Mouse (Mus musculus) bone marrow, adult 2 months (tissue): ENCODE measurements around the gene Usb1.

Experiments
- CTCF ChIP-seq: fragments of 200-500 bp; IDR thresholded peaks from 2 replicates; pipeline ENCODE4 v1.5.1; 2011; ENCODE audit warnings: low read length, control low read depth; ENCODE audit not compliant: control insufficient read depth, insufficient read depth
- POLR2A ChIP-seq: fragments of 200-500 bp; IDR thresholded peaks from 2 replicates; pipeline ENCODE4 v1.6.1; 2011; ENCODE audit warnings: low read depth, mild to moderate bottlenecking, control low read depth, low read length, borderline replicate concordance; ENCODE audit not compliant: control insufficient read depth

DNA sequence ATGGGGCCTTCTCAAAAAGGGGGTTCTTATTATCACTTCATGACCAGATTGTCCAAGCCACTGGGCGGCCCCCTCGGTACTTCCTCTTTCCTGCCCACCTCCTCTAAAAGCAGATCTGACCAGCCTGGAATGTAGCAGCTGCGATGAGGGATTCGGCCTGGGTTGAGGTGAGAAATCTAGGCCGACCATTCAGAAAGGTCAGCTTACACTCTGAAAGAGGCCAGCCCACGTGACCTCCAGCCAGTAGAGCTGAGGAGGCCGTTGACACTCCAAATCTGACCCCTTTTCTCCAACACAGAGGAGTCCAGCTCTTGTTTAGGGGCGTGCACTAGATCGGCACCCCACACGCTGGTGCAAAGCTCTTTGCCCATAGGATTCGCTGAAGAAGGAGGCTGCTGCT lies 64.7 kb downstream of the Usb1 start:
- TF ChIP-seq CTCF: no peak
- no peak for TF ChIP-seq POLR2A
